ENCODE assay signal across 9 mouse cellular contexts in genomic region chr2:77316961-77317360, GRCm38 (mm10). TPM values are rescaled to one million over a fixed set of nuclear protein-coding genes. Genes with fewer than 3 reads are reported as not detected.
DNase-seq lines count a peak whose midpoint lies in the region; ATAC-seq and TF ChIP-seq lines count a peak whose summit lies in the region.
"Had no signal": no experiment of that assay in that cellular context is flagged by ENCODE, and none has a peak within 500 bp of the region (broad histone marks: within the 10 kb centered on the region; RNA-seq: fewer than 3 reads in every experiment).

No protein-coding gene starts in this region.

- H3K9me3 ChIP-seq in heart, embryonic 11.5 days (replicated peaks; ENCODE audit: control insufficient read depth, low read length) = no peaks in the 10 kb centered on the region

- 27% methylated on average over 7 of the region's 7 CpGs for WGBS in heart, embryonic 11.5 days (ENCODE audit: insufficient replicate concordance)

- H3K4me2 ChIP-seq in heart, embryonic 11.5 days = no peak overlapping the region

- no peaks in the 10 kb centered on the region; the same call in 1 of the 2 replicates for H3K4me1 ChIP-seq in heart, embryonic 11.5 days (ENCODE audit: control insufficient read depth, insufficient read depth, low read length)

- TF ChIP-seq CTCF in gastrocnemius, adult 2 months (IDR thresholded peaks at IDR 0.05) = no peak

- H3K27ac ChIP-seq in gastrocnemius, adult 2 months = peak overlapping the region; percentile 97
- 0 out of 2 replicates have a peak overlapping the region, but pooled peaks have one; percentile 18 for H3K27ac ChIP-seq in heart, embryonic 11.5 days (ENCODE audit: low read depth, low read length)

- no peak overlapping the region for H3K9ac ChIP-seq in heart, embryonic 11.5 days (ENCODE audit: low read depth, low read length)

- peak overlapping the region; percentile 73 for H3K4me3 ChIP-seq in gastrocnemius, adult 2 months
- no peak overlapping the region for H3K4me3 ChIP-seq in heart, embryonic 11.5 days (ENCODE audit: low read depth, low read length)

- 0 out of 2 replicates have a peak, but pooled peaks have one; percentile 26 for ATAC-seq in heart, embryonic 11.5 days (replicated peaks; ENCODE audit: insufficient number of reproducible peaks, low FRiP score, low TSS enrichment)

- peak; percentile 67 for DNase-seq in kidney, postnatal 10 days
- no peak for DNase-seq in kidney, adult 11 months
- DNase-seq in gastrocnemius, adult 2 months = peak; percentile 94
- peak; percentile 63 for DNase-seq in lung, postnatal 36 days
- no peak for DNase-seq in liver
- DNase-seq in kidney, adult 9 months = no peak
- no peak for DNase-seq in spleen, postnatal 10 days (ENCODE audit: low spot score in 2 of 2)
- DNase-seq: thymus, postnatal 36 days had no signal

- intact Hi-C loops in gastrocnemius, adult 2 months (cut with DNase I) = no loop called here

- H3K36me3 ChIP-seq in heart, embryonic 11.5 days (ENCODE audit: control insufficient read depth, insufficient read depth, low read length) = no peaks in the 10 kb centered on the region

- H3K27me3 ChIP-seq in heart, embryonic 11.5 days (ENCODE audit: control insufficient read depth, insufficient read depth, low read length) = no peaks in the 10 kb centered on the region

RNA-seq across cellular contexts. Expression of gene Sestd1, which starts 36.6 kb away (rescaled TPM):
- 10 to 100 TPM in 1 of 2 experiments, 1 to 10 TPM in 1; 9.8 to 10.3 TPM for total RNA-seq in gastrocnemius, adult 2 months (2021)
- 12.9 and 15.8 TPM in 2 replicates for polyA plus RNA-seq in heart, embryonic 11.5 days (2014; fragmentation: Nextera tagmentation; extraction: Ambion mirVana)

Comparison
In these comparisons a context has a peak if more than half of its experiments do, and no peak if none do; other contexts are left out.
1. DNase-seq: peak in kidney, postnatal 10 days (single experiment), gastrocnemius, adult 2 months (single experiment) and lung, postnatal 36 days (single experiment); none in kidney, adult 11 months (single experiment), liver (single experiment), kidney, adult 9 months (single experiment) and spleen, postnatal 10 days (0 of 2).